Mouse (Mus musculus): ENCODE measurements around the gene Ndrg3. TPM values are rescaled to one million over a fixed set of nuclear protein-coding genes. Genes with fewer than 3 reads are reported as not detected.

The Ndrg3 gene
- total RNA-seq (2017) = 33.9 to 42.9 TPM (median 39.3 TPM) in 3 replicates

DNA sequence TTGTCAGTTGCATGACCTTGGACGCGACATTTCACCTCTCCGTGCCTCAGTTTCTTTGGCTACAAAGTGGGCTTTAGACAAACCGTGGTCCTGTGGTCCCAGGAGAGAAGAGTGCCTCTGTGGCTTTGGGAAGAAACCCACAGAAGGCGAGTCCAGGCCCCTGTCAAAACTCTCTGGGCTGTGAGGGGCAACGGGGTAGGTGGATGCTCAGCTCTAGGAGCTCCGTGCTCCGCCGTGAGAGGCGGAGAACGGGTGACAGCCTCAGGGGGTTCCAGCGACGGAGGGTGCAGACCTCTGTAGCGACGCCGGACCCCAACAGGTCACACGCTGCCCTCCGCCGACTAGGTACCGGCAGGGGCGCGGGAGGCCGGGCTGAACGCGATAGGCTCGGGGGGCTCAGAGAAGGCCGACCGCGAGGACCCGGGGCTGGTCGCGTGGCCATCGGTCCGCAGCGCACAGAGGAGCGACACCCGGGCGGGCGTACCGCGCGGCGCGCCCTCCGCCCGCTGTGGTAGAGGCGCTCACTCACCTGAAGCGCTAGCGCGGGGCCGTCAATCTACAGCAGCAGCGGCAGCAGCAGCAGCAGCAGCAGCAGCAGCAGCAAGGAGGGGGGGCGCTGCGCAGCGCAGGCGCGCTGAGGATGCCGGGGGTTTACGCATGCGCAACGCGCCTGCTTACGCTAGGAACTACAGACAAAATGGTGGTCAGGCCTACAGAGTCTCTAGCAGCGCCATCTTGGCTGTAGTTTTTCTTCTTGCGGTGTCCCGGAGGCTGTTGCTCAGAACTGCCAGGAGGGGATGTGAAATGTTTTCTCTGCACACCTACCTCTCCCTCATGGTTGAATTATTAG lies at the start of gene Ndrg3:
Gene Ndrg3 (minus strand): TSS at position 587 of the 850 bp plus-strand sequence.
- ATAC-seq (replicated peaks; ENCODE audit: insufficient number of reproducible peaks, low FRiP score, low TSS enrichment, poor library complexity, severe bottlenecking) = peak; percentile 98

DNA sequence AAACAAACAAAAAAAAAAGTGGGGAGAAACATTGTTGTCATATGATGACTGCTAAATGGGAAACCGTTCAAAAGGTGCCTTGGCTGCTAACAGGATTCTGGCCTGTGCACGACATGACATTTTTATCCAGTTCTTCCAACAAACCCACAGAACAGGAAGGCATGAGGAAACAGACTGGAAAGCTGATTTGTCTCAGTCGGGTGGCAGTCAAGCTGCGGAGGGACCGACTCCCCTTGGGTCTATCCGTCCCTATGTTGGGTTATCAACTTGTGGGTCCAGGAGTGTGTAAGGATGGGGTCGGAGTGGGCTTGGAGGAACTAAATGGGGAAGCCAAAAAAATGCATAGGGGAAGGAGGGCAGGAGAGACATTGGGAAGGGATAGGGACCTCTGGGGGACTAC lies 49.6 kb upstream of the Ndrg3 start:
- no peak for ATAC-seq (replicated peaks; ENCODE audit: insufficient number of reproducible peaks, low FRiP score, low TSS enrichment, poor library complexity, severe bottlenecking)

GRCm38 (mm10) chr2:157040649-157041046 lies 48.8 kb upstream of the Ndrg3 start:
- no peak for ATAC-seq (replicated peaks; ENCODE audit: insufficient number of reproducible peaks, low FRiP score, low TSS enrichment, poor library complexity, severe bottlenecking)

- ATAC-seq (replicated peaks; ENCODE audit: insufficient number of reproducible peaks, low FRiP score, low TSS enrichment, poor library complexity, severe bottlenecking) = no peak
Measured at GRCm38 (mm10) chr2:157039900-157040648, 48.2 kb upstream of the Ndrg3 start.

GRCm38 (mm10) chr2:157037303-157037702 lies 45.4 kb upstream of the Ndrg3 start:
- ATAC-seq (replicated peaks; ENCODE audit: insufficient number of reproducible peaks, low FRiP score, low TSS enrichment, poor library complexity, severe bottlenecking) = no peak

DNA sequence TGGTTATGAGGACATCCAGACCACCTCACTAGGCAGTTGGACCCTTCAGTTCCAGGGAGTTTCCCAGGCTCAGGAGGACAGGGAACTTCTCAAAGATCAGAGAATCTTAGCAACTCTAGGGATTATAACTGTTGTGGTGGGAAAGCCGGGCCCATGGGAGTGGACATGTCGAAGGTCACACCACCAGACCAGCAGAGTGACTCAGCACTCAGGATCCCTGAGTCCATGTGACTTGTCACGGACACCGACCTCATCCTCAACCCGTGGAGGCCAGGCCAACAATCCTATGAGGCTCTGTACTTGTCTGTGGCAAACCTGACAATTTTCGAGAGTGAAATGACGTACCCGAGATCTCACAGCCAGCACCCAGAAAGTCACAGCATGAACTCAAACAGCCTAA lies 44.5 kb upstream of the Ndrg3 start:
- no peak for ATAC-seq (replicated peaks; ENCODE audit: insufficient number of reproducible peaks, low FRiP score, low TSS enrichment, poor library complexity, severe bottlenecking)

- no peak for ATAC-seq (replicated peaks; ENCODE audit: insufficient number of reproducible peaks, low FRiP score, low TSS enrichment, poor library complexity, severe bottlenecking)
Measured at GRCm38 (mm10) chr2:157035371-157035770, 43.5 kb upstream of the Ndrg3 start.

- peak; percentile 76 for ATAC-seq (replicated peaks; ENCODE audit: insufficient number of reproducible peaks, low FRiP score, low TSS enrichment, poor library complexity, severe bottlenecking)
Measured at GRCm38 (mm10) chr2:157030804-157031203, 38.9 kb upstream of the Ndrg3 start.

DNA sequence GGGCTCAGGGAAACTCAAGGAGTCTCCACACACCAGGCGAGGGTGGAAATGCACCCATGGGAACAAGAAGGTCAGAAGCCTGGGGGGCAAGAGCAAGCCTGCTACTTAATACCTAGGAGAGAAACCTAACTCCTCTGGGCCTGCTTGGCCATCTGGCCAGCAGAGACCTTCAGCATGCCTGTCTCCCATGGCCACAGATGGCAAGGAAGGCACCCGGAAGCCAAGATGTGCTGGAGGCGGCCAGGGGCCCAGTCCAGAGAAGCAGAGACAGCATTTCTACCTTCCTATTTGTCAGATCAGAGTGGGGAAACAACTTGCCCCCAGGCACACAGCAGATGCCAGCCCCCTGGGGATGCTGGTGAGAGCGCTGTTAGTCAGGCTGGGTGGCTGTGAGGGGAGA lies 36.4 kb upstream of the Ndrg3 start:
- no peak for ATAC-seq (replicated peaks; ENCODE audit: insufficient number of reproducible peaks, low FRiP score, low TSS enrichment, poor library complexity, severe bottlenecking)

DNA sequence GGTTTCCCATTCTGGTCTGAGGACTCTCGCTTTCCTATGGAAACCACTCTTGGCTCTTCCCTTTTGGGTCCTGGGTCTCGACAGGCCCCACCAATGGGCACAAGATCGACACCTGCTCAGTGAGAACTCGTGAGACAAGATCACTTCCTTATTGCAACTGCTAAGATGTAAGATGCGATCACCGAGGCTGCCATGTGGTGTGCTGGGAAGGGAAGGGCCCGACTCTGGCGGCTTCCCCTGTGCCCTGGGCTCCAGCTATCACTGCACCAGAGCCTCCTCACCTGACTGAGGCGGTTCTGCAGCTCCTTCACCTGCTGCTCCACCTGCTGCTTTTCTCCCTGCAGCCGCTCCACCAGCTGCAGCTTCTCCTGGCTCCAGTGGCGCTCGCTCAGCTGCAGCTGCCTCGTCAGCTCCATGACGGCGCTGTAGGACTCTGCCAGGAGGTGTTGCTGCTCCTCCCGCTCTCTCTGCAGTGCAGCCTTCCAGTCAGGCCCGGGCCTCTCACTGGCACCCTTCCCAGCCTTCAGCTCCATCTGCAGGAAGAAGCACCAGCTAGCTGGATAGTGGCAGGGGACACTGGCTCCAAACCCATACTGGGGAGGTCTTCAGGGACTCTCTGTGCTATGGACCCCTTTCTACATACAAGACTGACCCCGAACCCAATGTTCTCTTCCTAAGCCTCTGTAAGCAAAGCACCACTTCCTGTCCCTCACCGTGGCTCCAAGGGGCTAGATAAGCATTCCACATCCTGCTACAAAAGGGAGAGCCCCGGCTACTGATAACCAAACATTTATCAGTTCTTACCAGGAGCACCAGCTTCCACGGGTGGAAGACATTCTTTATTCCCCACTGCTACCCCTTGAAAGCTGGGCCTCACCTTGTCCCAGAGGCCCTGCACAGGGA lies 35.5 kb upstream of the Ndrg3 start:
- no peak for ATAC-seq (replicated peaks; ENCODE audit: insufficient number of reproducible peaks, low FRiP score, low TSS enrichment, poor library complexity, severe bottlenecking)

- ATAC-seq (replicated peaks; ENCODE audit: insufficient number of reproducible peaks, low FRiP score, low TSS enrichment, poor library complexity, severe bottlenecking) = 0 out of 2 replicates have a peak, but pooled peaks have one; percentile 16
Measured at GRCm38 (mm10) chr2:157021156-157021555, 29.3 kb upstream of the Ndrg3 start.

DNA sequence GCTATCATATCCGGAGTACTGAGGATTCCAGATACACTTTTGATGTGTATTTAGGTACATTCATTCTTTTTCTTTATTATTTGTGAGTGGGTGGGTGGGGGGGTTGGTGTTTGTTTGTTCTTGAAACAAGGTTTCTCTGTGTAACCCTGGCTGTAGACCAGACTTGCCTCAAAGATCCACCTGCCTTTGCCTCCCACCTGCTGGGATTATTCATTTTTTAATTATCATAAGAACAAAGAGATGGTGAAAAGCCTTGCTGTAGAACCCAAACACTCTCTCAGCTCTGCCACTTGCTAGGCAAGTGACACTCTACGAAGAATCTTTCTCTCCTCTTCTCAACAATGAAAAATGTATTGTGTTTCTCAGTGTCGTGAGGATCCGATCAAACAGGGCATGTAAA lies 27.4 kb upstream of the Ndrg3 start:
- ATAC-seq (replicated peaks; ENCODE audit: insufficient number of reproducible peaks, low FRiP score, low TSS enrichment, poor library complexity, severe bottlenecking) = no peak

DNA sequence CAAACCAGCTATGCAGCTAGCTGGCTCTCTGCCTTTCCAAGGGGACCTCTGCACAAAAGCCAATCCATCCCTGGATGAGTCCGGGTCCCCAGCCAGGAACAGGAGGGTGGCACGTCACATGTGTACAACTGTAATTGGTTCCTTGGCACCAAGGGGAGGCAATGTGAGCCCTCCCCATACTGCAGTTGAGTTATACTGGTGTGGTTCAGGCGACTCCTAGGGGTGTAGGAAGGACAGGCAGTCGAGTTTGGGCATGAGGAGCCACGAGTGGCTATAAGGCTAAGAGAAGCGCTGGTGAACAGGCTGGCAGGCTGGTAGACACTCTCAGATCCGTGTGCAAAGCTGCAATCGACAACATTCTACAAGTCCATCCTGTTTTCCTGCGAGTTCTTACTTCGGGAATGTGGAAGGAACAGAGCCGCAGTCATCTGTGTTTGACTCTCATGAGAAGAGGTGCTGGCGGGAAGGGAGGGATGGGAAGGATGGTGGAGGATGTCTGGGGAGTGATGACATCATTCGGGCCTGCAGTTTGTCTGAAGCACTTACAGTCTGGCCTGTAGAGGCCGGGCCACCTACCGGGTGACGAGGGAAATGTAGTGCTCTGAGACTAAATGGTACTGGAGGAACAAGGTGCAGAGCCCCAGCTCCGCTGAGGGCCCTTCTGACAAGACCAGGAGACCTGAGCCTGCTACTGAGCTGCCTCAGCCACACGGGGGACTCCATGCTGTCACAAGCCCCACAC lies 24.8 kb upstream of the Ndrg3 start:
- ATAC-seq (replicated peaks; ENCODE audit: insufficient number of reproducible peaks, low FRiP score, low TSS enrichment, poor library complexity, severe bottlenecking) = no peak

DNA sequence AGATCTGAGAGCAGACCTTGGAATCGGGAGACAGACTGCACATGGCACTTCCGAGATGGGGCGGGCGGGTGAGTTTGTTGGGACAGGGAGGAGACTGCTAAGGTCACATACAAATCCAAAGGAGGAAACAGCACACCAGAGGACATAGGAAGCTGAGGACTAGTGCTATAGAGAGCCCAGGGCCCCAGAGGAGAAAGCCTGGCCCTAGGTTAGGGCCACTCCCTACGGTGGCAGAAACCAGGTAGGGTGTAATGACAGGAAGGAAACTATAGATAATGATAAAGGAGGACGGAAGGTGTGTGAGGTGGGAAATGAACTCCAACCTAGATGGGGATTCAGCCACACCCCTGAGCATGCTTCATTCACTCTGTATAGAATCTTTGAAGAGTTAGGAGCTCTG lies 20.5 kb upstream of the Ndrg3 start:
- no peak for ATAC-seq (replicated peaks; ENCODE audit: insufficient number of reproducible peaks, low FRiP score, low TSS enrichment, poor library complexity, severe bottlenecking)

DNA sequence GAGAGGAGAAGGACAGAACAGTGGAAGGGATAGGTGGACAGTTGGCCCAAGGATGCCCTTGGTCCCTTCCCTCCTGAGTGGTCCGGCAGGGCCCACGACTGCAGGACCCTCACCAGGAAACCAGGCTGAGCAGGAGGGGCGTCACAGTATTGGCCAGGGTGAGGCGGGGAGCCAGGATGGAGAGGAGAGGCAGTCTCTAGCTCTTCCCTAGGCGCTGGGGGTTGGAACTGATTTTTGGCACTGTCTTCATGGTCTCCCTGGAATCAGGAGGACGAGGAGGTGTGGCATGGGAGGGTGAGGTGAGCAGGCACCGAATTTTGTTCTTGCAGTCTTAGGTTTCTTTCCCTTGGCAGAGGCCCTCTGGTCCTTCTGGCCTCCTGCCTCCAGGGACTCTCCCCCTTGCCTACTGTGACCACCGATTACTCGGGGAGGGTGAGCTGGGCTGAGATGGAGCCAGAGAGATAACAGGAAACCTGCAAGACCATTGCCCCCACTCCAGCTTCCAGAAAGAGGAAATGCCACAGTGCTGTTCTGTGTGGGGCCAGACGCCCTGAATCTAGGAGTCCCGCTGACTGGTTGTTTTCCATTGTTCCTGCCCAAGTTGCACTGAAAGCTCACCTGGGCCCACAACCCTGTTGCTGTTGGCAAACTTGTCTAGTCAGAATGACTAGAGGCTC lies 18.9 kb upstream of the Ndrg3 start:
- no peak for ATAC-seq (replicated peaks; ENCODE audit: insufficient number of reproducible peaks, low FRiP score, low TSS enrichment, poor library complexity, severe bottlenecking)

DNA sequence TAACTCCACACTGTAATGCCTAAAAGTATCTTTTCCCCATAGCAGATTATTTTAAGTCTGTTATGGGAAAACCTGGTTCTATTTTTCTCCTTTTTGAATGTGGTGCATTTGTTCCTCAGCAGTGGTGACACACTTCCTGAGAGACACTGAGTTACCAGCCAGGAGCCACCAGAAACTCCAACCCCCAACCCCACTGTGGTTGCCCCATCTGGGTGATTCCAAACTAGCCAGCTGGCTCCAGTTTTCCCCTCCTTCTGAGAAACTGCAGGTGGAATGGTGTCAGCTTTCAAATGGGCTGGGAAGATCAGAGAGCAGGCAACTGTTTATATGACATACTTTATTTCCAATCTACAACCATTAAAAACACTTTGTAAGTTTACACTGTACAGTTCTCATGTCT lies 18.3 kb upstream of the Ndrg3 start:
- no peak for ATAC-seq (replicated peaks; ENCODE audit: insufficient number of reproducible peaks, low FRiP score, low TSS enrichment, poor library complexity, severe bottlenecking)

DNA sequence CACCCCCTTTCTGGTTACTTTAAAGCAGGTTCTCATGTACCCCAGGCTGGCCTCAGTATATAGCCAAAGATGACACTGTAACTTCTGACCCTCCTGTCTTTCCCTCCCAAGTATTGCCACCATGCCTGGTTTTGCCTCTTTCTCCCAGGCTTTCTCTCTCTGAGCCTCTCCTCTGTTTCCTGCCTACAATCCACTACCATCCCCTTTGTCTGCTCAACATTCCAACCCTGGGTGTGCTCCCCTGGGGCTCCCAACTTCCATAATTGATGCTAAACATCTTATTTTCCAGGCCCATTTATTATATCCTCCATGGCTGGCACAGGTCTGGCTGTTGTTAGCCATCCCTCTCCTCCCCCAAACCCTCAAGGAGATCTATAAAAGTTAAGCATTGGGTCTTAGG lies 16.7 kb upstream of the Ndrg3 start:
- no peak for ATAC-seq (replicated peaks; ENCODE audit: insufficient number of reproducible peaks, low FRiP score, low TSS enrichment, poor library complexity, severe bottlenecking)

DNA sequence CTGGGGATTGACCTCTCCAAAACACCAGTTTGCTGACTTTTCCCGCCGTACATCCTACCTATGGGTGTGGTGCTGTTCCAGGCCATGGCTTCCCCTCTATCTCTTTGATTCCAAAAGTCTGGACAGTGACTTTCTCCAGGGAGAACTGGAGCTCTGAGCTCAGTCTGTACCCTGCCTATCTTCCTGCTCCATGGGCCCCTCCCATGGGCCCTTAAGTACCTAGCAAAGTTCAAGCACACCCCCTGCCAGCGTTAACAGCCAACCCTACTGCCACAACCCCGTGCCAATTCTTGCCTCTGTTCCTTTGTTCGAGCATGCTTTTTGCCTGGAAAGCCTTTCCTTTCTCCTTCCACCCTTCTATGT lies 15.4 kb upstream of the Ndrg3 start:
- no peak for ATAC-seq (replicated peaks; ENCODE audit: insufficient number of reproducible peaks, low FRiP score, low TSS enrichment, poor library complexity, severe bottlenecking)

Data from monocyte, adult 5-6 weeks (primary cell).